Mouse (Mus musculus): ENCODE measurements around the gene Rack1.
"Not testable (repeated sequence)": the region's sequence is repeated elsewhere in the genome, so short reads cannot be mapped to it uniquely, and the experiment has no call there.

The Rack1 gene

DNA sequence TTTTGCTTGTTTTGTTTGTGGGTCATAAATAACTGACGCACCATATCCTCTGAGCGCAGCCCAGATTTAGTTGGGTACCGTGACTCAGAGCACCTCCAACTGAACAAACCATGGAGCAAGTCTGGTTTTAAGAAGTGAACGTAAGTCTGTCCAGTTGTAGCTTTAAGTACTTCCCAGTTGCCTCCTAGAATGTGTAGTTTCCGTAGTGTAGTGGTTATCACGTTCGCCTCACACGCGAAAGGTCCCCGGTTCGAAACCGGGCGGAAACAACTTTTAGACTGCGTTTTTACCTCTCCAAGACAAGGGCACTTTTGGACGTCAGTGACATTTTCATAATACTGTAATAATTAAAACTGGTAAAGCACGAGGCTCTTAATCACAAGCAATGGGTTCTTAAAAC is 18.2 kb downstream of the Rack1 start:
- DNase-seq (ENCODE audit: low spot score in 2 of 2) = peak; percentile 88 to 89

- DNase-seq (ENCODE audit: low spot score in 2 of 2) = no peak
Measured at GRCm38 (mm10) chr11:48819614-48820307, 19.6 kb downstream of the Rack1 start.

DNA sequence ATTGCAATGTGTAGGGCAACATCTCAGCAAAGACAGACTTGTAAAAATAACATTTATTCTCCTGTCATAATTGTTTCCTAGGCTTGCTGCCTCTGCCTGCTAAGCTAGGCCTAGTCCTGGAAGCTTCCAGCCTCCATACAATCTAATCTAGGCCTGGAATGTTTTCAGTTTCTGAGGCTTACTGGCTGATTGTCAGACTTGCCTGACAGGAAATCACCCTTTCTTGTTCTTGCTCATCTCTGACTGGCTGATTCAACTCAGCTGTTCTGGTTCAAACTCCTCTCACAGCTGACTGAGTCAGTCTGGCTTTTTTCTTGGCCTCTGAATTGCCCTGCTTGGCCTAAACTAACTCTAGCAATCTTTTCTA is 20.2 kb downstream of the Rack1 start:
- no peak for DNase-seq (ENCODE audit: low spot score in 2 of 2)

GRCm38 (mm10) chr11:48821299-48821698 is 21.2 kb downstream of the Rack1 start:
- DNase-seq (ENCODE audit: low spot score in 2 of 2) = not testable (repeated sequence)

DNA sequence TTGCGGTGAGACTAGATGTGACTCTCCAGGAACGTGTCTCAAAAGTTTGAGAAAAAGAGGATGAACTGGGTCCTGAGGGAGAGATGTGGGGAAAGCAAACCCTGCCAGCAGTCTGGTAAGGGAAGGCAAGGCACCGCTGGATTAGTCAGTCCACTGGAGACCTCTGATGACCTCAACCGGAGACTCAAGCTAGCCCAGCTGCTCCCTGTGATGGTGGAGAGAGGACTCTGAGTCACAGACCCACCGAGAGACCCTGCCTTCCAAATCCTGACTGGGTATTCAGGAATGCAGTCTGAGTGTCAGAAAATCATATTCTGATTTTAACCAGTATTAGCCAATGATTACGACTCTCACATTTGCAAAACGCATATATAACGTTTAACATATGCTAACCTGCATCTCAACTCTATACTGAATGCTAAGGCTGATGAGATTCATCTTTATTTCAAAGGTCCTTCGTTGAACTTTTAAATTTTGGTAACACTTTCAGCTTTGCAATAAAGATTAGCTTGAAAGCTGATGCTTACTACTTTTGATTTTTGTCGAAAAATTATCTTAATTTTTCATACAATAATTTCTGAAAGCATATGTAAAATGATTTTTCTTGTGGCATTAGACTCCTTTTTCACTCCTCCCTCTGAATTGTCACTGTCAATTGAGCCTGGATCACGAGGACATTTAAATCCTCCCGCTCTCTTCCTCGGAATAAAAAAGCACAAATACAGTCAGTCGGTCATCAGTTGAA is 22.8 kb downstream of the Rack1 start:
- DNase-seq (ENCODE audit: low spot score in 2 of 2) = no peak

DNA sequence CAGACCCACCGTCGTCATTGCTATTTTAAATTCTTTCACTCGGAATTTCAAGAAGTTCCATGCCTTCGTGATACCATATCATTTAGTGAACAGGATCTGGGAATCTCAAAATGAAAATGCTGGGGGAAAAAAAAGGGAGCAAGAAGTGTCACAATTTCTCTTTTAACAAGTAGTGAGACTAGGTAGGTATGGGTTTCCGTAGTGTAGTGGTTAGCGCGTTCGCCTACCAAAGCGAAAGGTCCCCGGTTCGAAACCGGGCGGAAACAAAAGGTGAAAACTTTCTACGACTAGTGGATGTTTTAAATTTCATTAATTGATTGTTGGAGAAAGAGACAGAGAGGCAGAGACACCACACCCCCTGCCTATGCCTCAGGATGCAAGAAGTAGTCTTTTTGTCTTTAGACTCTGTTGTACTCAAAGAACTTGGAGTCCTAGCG is 23.4 kb downstream of the Rack1 start:
- DNase-seq (ENCODE audit: low spot score in 2 of 2) = peak; percentile 72 to 81

DNA sequence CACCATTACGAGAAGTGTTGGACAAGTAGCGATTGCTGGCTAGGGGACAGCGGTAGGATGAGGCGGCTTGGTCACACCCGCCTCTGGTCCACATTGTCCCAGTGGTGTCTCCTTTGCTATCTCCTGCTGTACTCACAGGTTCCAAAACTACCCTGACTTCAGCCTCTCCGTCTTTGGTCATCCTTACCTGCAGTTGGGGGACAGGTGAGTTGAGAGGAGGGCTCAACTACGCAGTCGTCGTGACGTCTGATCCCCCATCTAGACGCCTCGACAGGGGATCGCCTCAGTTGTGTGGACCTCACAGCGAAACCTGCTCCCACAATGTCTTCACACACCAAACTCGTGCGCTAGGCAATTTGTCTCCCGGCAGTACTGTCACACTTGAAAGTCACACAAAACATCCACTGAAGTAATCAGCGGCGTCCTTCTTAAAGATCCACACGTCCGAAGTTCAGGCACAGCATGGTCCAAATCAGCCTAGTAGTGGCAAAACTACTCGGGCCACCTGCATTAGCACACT is 24.2 kb downstream of the Rack1 start:
- DNase-seq (ENCODE audit: low spot score in 2 of 2) = peak in 1 of 2 experiments; percentile 21

DNA sequence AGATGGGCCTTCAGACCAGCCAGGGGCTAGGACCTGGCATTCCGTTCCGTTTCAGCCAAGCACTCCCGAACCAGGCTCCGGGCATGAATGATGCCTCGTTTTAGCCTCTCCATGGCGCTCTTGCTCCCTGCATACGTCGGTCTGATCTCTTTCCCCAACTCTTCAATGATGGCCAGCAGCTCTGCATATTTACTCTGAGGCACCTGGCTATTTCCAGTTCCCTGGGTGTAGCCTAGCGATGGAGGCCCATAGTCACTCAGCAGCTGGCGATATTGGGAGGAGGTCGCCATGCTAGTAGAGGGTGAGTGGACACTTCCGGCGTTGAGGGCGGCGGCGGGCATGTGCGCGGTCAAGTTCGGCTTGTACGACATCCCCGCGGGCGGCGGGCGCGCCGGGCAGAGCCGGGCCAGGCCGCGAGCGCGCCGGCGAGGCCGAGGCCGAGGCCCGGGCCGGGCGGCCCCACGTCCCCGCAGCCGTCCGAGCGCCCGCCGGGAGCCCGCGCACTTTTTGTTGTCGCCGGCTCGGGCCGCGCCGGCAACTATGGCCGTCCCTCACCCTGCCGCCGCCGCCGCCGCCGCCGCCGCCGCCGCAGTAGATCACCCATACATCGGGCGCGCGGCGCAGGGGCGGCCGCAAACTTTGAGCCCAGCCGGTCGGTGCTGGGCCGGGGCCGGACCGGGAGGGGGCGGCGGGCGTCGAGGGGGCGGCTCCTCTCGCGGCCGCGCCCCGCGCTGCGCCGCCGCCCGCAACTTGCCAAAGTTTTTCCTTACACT is 26.0 kb downstream of the Rack1 start, which contains the start of the genes Trim7 and Gm12184:
TSS of gene Trim7 (plus strand) at position 162 of the 773 bp plus-strand sequence.
TSS of gene Gm12184 (minus strand) at position 677 of the 773 bp plus-strand sequence.
- DNase-seq (ENCODE audit: low spot score in 2 of 2) = peak in 1 of 2 experiments; percentile 23

DNA sequence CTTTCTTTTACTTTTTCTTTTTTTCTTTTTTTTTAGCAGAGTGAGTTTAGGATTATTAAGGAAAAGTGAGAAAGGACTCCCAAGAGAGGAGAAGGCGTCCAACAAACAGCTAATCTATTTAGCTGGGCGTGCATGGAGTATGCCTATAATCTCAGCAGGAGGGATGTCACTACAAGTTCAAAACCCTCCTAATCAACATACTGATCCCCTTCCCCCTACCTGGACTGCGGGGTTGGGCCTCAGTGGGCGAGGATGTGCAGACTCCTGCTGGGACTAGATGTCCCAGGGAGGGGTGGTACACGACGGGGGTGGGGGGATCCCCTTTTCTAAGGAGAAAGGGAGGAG is 26.6 kb downstream of the Rack1 start:
- DNase-seq (ENCODE audit: low spot score in 2 of 2) = no peak

DNA sequence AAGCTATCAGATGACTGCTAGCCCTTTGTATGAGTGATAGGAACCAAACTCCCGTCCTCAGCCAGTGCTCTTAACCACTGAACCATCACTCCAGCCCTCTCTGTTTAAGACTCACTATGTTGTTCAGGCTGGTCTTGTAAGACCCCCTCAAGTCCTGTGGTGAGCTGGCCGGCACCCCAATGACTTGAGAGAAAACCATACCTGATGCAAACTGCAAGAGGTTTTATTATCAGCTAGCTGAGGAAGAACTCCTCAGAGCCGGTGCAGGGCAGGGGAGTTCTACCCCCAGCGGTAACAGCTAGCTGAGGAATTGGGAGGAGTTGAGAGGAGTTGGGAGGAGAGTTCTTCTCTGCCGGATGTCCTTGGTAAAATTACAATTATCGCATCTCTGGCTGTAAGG is 27.8 kb downstream of the Rack1 start:
- no peak for DNase-seq (ENCODE audit: low spot score in 2 of 2)

DNA sequence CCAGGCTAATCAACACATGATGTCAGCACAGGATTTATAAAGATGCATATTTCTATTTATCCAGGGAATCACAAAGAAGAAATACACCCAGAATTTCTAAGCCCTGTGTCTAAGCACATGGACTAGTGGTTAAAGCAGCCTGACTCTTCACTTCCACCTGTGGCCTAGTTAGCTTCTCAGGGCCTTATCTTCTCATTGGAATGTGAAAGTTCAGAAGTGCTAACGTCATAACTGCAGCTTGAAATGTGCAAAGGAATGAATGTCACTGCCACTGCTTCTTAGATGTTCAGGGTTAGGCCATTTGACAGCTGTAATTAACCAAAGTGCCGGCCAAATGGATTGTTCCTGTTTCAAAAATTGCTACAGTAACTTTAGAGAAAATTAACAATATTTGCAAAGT is 30.1 kb downstream of the Rack1 start:
- DNase-seq (ENCODE audit: low spot score in 2 of 2) = no peak

GRCm38 (mm10) chr11:48831273-48831672 is 31.1 kb downstream of the Rack1 start:
- DNase-seq (ENCODE audit: low spot score in 2 of 2) = no peak

- DNase-seq (ENCODE audit: low spot score in 2 of 2) = no peak
Measured at GRCm38 (mm10) chr11:48833078-48833730, 33.1 kb downstream of the Rack1 start.

- DNase-seq (ENCODE audit: low spot score in 2 of 2) = peak; percentile 90 to 93
Measured at GRCm38 (mm10) chr11:48833731-48834639, 33.9 kb downstream of the Rack1 start.

DNA sequence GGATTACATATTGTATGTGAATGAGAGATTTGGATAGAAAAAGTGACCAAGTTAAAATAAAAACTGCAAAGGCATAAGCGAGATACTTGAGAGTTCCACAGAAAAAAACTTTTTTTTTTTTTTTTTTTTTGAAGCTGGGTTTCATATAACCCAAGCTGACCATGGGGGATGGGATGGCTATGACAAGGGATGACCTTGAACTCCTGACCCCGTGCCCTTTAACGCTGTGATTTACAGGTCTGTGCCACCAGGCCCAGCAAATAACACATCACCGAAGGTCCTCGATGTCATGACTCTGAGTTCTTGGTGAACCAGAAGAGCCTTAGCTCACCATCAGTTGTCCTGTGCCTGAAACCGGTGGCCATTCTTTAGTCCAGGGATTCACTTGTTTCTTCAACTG is 35.8 kb downstream of the Rack1 start:
- DNase-seq (ENCODE audit: low spot score in 2 of 2) = no peak

- no peak for DNase-seq (ENCODE audit: low spot score in 2 of 2)
Measured at GRCm38 (mm10) chr11:48836990-48837309, 36.8 kb downstream of the Rack1 start.

DNA sequence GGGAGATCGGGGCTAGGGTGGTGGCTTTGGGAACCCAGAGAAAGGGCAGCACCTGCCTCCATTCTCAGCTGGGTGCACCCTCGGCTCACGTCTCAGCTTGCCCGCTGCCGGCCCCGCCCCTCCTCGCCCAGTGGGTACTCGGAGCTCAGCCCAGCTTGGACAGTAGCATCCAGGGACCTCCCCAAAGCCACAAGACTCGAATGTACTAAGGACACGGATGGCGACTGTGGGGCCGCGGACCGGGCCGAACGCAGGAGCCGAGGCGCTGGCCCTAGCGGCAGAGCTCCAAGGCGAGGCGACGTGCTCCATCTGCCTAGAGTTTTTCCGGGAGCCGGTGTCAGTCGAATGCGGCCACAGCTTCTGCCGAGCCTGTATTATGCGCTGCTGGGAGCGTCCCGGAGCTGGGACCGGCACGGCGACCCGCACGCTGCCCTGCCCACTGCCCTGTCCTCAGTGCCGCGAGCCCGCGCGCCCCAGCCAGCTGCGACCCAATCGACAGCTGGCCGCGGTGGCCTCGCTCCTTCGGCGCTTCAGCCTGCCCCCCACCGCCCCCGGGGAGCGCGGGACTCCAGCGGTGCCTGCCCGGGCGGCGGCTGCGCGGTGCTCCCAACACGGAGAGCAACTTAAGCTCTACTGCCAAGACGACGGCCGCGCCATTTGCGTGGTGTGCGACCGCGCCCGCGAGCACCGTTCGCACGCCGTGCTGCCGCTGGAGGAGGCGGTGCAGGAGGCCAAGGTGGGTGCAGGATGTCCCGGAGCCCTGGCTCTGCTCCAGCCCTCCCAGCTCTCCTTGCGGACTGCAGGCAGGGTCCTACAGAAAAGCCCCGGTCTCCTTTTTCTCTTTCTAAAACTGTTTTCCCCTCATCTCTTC is 37.4 kb downstream of the Rack1 start:
- peak; percentile 46 to 65 for DNase-seq (ENCODE audit: low spot score in 2 of 2)

DNA sequence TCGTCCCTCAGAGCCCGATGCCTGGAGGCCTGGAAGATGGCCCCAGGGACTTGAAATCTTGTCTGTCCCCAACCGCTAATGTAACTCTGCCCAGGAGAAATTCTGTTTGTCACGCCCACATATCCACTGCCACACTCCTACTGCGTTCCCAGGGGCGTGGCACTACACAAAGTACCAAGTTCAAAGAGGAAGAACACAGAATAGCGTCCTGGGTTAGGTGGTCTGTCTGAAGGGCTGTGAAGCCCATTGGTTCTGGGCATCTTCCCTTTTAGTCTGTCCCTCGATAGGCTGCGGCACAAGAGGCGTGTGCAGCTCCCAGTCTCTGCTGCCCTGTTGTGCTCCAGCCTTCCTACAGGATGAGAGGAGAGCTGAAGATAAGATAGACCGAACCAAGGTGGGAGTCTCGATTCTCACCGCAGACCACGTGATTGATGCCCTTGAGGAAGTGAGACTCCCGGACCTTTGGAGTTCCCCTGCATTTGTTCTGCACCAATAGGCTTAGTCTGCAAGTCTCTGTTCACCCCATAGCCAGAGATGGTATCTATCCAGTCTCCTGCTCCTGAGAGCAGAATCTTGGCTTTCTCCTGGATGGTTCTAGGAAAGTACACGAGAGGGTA is 38.2 kb downstream of the Rack1 start:
- DNase-seq (ENCODE audit: low spot score in 2 of 2) = peak; percentile 43 to 84

All from natural killer cell, adult 2 months (primary cell).